Mouse (Mus musculus): ENCODE results near the gene Nanos3.

DNA sequence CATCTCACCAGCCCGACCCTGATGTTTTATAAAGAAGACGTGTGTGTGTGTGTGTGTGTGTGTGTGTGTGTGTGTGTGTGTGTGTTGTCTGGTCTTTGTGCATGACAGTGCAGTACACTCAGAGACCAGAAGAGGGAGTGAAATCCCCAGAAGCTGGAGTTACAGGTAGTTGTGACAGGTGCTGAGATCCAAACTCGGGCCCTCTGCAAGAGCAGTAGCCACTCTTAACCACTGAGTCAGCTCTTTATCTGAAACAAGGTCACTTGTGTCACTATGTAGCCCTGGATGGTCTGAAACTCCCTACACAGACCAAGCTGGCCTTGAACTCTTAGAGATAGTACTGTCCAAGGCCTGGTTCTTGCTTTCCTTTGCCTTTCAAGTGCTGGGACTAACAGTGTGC, 21.6 kb upstream of the Nanos3 start:
- TF ChIP-seq GATA1 (IDR thresholded peaks at IDR 0.05; ENCODE audit: borderline replicate concordance, low read length): no peak
- no peak for TF ChIP-seq FLI1 (IDR thresholded peaks at IDR 0.05; ENCODE audit: low read length)
